Mouse (Mus musculus): ENCODE measurements around the gene Olfm4.

Gene Olfm4

GRCm38 (mm10) chr14:79983781-79984180, at the start of gene Olfm4:
Gene Olfm4, plus strand, starts transcription at chr14:79984081.
- in situ Hi-C loops (cut with MboI; ENCODE audit: unreplicated experiment in 2 of 2): no loop called here

GRCm38 (mm10) chr14:79934426-79934825, 49.5 kb upstream of the Olfm4 start:
- in situ Hi-C loops (cut with MboI; ENCODE audit: unreplicated experiment in 2 of 2): no loop called here

- in situ Hi-C loops (cut with MboI; ENCODE audit: unreplicated experiment in 2 of 2): no loop called here
These were observed 46.9 kb upstream of the Olfm4 start for GRCm38 (mm10) chr14:79936879-79937468.

- in situ Hi-C loops (cut with MboI; ENCODE audit: unreplicated experiment in 2 of 2): no loop called here
These were observed 38.0 kb upstream of the Olfm4 start for GRCm38 (mm10) chr14:79945876-79946275.

DNA sequence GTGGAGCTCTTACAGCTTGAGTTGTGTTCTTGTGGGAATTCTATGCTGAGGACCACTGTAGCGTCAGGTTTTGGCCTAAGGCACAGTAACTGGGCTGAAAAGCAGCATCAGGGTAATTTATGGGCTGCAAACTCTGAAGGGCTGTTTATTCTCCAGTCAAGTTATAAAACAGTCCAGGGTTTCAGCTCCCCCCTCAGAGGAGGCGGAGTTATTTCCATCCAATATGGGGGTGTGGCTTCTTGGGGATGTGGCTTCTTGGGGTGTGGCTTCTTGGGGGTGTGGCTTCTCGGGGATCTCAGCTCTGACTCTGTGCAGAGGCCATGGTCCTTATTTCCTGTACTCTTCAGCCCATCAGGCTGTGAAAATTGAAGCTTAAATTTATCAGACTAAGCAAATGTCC, 28.2 kb upstream of the Olfm4 start:
- in situ Hi-C loops (cut with MboI; ENCODE audit: unreplicated experiment in 2 of 2): no loop called here

- in situ Hi-C loops (cut with MboI; ENCODE audit: unreplicated experiment in 2 of 2): no loop called here
These were observed 25.9 kb upstream of the Olfm4 start for GRCm38 (mm10) chr14:79957789-79958487.

- in situ Hi-C loops (cut with MboI; ENCODE audit: unreplicated experiment in 2 of 2): no loop called here
These were observed 22.7 kb upstream of the Olfm4 start for GRCm38 (mm10) chr14:79961187-79961586.

DNA sequence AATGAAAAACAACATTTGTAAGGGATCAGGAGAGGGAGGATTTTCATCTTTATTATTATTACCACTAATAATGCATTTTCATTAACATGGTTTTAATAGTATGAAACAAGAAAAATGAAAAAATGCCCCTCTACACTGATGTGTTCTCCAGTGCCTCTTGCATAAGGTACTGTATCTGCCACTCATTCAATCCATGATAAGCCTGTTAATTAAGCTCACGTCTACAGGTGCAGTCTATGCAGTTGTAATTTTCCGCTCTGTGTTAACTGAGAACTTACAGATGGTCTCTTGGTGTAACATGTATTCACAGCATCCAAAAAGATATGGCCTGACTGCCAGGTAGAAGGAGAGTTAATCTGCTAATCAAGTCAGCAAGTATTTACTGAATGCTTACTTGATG, 22.3 kb upstream of the Olfm4 start:
- in situ Hi-C loops (cut with MboI; ENCODE audit: unreplicated experiment in 2 of 2): no loop called here

DNA sequence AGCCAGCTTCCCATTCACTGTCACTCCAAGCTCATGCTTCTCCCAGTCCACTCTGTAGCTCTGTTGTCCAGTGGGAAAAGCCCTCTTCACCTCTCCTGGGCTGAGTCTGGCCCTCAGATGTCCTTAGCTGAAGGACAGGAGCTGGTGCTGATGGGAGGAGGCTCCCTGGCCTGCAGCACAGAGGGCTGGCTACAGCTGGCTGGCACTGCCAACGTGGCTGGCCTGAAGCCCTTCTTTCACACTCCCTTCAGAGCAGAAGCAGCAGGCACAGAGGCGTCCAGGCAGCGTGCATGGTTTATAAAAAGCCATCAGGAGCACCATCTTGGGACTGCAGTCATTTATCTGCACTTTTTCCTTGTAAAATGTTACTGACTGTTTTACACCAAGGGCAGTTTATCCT, 13.7 kb upstream of the Olfm4 start:
- in situ Hi-C loops (cut with MboI; ENCODE audit: unreplicated experiment in 2 of 2): no loop called here

DNA sequence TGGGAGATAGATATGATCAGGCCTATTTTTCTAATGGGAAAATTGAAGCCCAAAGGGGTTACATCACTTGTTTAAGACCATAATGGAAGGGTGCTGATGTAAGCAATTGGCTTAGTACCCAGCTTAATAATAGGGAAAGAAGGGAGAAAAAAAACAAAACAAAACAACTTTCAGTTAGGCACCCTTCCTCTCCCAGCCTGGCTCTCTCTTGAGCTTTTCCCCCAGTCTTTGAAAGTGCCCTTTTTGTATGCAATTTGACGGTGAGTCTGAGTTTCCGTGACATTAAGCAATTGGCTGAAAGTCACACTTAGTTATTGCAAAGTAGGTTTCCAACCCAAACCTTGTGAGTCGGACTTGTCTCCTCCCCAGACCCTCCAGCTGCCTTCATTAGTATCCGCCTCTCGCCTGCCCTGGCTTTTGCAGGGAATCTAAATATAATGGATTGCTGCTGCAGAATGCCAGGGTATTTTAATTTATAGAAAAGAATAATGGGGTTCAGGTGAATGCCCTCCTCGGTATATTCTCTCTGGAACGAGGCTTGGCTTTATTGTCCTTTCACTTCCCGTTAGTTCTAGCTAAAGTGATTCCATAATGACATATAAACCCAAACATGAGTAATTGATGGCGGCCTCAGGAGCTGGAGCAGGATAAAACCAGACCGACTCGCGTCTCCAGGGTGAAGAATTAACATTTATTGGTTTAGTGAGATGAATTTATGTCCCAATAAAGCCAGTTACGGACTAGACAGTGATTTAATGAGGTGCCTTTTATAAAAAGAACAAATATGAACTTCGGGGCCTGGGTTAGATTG, 12.7 kb upstream of the Olfm4 start:
- in situ Hi-C loops (cut with MboI; ENCODE audit: unreplicated experiment in 2 of 2): no loop called here

GRCm38 (mm10) chr14:79981437-79981836, 2.4 kb upstream of the Olfm4 start:
- in situ Hi-C loops (cut with MboI; ENCODE audit: unreplicated experiment in 2 of 2): no loop called here

GRCm38 (mm10) chr14:79985137-79985670, 1.3 kb downstream of the Olfm4 start:
- in situ Hi-C loops (cut with MboI; ENCODE audit: unreplicated experiment in 2 of 2): no loop called here

DNA sequence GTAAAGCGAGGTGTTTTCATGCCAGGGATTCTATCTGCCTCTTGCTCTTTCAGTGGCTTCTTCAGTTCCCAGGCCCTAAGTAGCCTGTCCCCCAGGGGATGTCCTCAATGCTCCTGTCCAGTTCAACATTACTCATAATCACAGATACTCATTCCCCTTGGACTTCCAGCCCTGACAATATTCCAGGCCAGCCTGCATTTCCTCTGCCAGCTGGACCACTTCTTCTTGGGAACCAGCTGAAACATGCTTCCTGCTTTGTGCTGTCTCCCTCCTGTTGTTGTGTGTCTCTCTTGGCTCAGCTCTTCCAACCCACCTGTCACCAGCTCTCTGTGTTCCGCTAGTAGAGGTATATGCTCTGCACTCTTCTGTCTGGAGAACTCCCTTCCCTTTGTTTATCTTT, 1.8 kb downstream of the Olfm4 start:
- in situ Hi-C loops (cut with MboI; ENCODE audit: unreplicated experiment in 2 of 2): no loop called here

GRCm38 (mm10) chr14:79986831-79987230, 3.0 kb downstream of the Olfm4 start:
- in situ Hi-C loops (cut with MboI; ENCODE audit: unreplicated experiment in 2 of 2): no loop called here

DNA sequence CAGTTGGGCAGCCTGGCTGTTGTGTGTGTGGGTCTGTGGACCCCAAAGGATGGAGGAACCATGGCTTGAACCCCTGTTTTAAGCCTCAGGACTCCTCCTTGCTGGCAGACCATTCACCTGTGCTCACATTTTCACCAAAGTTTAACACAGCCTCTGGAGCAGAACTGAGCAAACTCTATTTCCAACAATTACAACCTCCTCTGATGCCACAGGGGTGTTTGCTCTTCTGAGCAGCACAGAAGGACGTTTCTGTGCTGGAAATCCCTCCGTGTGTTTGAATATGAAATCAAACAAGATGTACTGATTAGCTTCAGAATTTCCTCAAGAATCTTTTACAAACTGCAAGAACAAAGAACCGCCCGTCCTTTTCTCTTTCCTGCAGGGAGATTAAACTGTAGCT, 5.9 kb downstream of the Olfm4 start:
- in situ Hi-C loops (cut with MboI; ENCODE audit: unreplicated experiment in 2 of 2): no loop called here

- in situ Hi-C loops (cut with MboI; ENCODE audit: unreplicated experiment in 2 of 2): no loop called here
These were observed 6.7 kb downstream of the Olfm4 start for GRCm38 (mm10) chr14:79990547-79990946.

DNA sequence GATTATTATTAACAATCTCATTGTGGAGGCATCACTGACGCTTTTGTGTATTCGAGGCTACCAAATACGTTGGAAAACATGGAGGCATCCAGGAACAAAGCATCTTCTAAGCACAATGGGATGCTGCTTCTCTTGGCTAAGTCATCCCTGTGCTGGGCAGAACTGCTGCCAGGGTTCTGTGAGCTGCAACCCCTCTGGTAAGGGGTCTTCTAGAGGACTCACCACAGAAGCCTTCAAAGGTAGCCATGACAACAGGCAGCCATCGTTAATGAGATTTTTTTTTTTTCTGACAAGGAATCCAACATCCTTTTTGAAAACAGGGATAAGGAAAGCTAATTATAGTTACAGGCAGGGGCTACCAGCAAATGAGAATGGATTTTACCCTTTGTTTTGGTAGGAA, 13.7 kb downstream of the Olfm4 start:
- in situ Hi-C loops (cut with MboI; ENCODE audit: unreplicated experiment in 2 of 2): no loop called here

DNA sequence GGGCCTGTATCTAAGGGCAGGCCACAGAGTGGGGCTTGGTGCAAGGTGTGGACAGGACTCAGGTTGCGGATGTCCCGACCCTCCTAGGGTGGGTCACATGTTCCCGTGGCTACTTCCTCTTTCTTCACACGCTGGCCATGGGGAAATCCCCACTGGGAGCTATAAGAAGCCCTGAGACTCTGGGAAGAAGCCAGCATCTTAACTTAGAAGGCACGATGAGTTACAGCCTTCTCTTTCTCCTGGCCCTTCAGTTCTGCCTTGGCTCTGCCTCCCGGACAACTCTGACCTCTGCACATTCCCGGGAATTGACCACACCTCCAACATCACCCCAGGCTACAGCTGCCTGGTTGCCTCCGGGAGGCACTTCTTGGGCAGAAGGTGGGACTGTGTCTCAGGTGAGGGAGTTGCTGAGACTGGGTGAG, 16.2 kb downstream of the Olfm4 start:
- in situ Hi-C loops (cut with MboI; ENCODE audit: unreplicated experiment in 2 of 2): no loop called here

- in situ Hi-C loops (cut with MboI; ENCODE audit: unreplicated experiment in 2 of 2): no loop called here
These were observed 23.8 kb downstream of the Olfm4 start for GRCm38 (mm10) chr14:80007686-80008085.

DNA sequence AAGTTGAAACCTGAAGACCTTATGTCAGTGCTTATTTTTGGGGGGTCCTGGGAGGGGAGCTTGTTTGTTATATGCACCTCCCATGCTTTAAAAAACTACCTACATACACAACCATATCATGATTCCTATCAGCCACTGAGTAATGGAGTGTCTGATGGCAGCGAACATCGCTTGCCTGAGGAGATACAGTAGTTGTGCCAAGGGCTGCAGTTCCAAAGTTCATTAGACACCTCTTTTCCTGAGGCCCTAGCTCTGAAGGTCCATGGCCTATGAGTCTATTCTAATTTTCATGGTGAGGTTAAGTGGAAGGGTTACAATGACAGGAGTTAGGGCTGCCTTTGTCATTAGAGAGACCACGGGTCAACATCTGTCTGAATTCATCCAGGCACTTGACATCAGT, 26.5 kb downstream of the Olfm4 start:
- in situ Hi-C loops (cut with MboI; ENCODE audit: unreplicated experiment in 2 of 2): no loop called here

DNA sequence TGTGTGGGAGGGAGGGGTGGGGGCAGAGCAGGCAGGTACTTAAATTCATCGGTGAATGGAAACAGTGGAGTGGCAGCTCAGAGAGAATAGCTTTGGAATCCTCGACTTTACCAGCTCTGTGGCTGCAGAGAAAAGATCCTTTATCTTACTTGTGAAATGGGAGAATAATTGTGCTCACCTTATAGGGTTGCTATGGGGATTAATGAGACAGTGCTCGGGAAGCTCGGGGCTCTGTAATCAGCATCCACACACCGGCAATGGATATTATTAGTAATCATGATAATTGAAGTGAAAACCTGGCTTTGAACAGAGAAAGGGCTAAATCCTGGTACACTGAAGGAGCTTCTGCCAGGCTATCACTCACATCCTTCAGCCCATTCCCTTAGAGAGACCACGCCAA, 31.1 kb downstream of the Olfm4 start:
- in situ Hi-C loops (cut with MboI; ENCODE audit: unreplicated experiment in 2 of 2): no loop called here
